Mouse (Mus musculus) bone marrow macrophage, adult 2 months (primary cell): ENCODE data around the gene Tgm2.

ENCODE experiments used
- CTCF ChIP-seq: IDR thresholded peaks from 2 replicates; pipeline ENCODE4 v1.5.1; 2012; ENCODE audit warnings: low read depth, mild to moderate bottlenecking, low read length, moderate library complexity
- POLR2A ChIP-seq: IDR thresholded peaks from 2 replicates; pipeline ENCODE4 v1.6.1; 2012; ENCODE audit warnings: mild to moderate bottlenecking, low read depth, low read length, borderline replicate concordance

DNA sequence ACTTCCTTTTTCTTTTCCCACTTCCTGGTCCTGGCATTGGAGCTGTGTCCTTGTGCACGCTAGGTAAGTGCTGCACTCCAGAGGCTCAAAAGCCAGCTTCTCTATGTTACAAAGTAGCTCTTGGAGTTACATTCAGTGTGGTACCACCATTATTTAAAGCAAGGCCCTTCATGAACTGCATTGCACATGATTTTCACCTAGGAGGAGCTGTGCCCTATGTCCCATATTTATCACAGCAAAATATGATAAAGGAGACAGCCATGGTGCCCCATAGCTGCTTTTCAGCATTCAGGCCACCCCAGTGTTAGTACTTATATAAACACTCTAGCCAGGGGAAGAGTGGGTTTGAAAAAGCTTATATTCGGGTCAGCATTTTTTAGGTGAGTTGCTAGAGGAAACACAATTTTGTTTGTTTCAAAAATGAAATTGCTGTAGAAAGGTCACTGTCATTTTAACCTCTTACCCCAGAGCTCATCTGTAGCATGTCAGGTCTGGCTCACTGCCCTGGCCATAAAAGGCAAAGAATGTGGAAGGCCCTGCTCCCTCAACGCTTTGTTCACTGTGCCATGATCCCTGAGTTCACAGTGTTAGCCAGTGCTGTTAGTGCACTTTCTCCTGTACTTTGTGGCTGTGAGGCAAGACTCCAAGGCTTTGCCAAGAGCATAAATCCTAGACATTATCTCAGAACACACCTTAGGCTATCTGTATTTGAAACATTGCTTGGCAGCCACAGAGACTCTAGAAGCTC, 75.2 kb downstream of the Tgm2 start:
- TF ChIP-seq POLR2A, result no peak
- TF ChIP-seq CTCF, result no peak
